Mouse (Mus musculus): ENCODE measurements around the gene Slc47a2. TPM values are rescaled to one million over a fixed set of nuclear protein-coding genes. Genes with fewer than 3 reads are reported as not detected.

Slc47a2 gene
- total and polyA plus RNA-seq, 3 experiments = 0.15 to 0.25 TPM; not detected in 1

DNA sequence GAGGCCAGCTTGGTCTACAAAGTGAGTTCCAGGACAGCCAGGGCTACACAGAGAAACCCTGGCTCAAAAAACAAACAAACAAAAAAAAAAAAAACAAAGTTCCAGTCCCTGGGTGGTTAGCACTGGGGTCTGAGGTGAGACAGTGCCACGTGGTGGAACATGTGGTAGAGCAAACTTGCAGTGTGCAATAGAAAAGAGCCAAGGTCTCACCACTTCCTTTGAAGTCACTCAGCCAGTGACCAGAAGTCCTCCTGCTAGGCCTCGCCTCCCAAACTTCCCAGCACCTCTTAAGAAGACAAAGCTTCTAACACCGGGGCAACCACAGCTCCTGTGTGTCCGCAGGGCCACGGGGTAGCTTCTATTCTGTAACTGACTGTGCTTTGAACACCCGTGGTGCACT lies 44.6 kb upstream of the Slc47a2 start:
- TF ChIP-seq MEF2A (IDR thresholded peaks at IDR 0.05; ENCODE audit: extremely low read depth, insufficient replicate concordance, low read depth, low read length, poor library complexity, severe bottlenecking) (no peak), BHLHE40 (IDR thresholded peaks at IDR 0.05; ENCODE audit: borderline replicate concordance, low read depth, low read length) (no peak), TAL1 (IDR thresholded peaks at IDR 0.05; ENCODE audit: low read length) (no peak), USF1 (IDR thresholded peaks at IDR 0.05; ENCODE audit: low read depth, low read length) (no peak), MAFK (IDR thresholded peaks at IDR 0.05; ENCODE audit: borderline replicate concordance, low read depth, low read length) (no peak), SIN3A (IDR thresholded peaks at IDR 0.05; ENCODE audit: low read length) (no peak), NELFE (IDR thresholded peaks at IDR 0.05; ENCODE audit: low read depth, low read length) (no peak), MYC (IDR thresholded peaks at IDR 0.05; ENCODE audit: low read depth, low read length) (no peak), CTCF (IDR thresholded peaks at IDR 0.05 in 2 of 3, conservative IDR thresholded peaks at IDR 0.05 in 1 of 3; ENCODE audit: control insufficient read depth in 1 of 3, insufficient read depth in 1 of 3, low read depth in 2 of 3, low read length in 3 of 3, poor library complexity in 1 of 3, severe bottlenecking in 1 of 3) (no peak), JUND (IDR thresholded peaks at IDR 0.05; ENCODE audit: low read depth, low read length) (no peak), GATA1 (IDR thresholded peaks at IDR 0.05; ENCODE audit: low read depth, low read length) (no peak), MAX (IDR thresholded peaks at IDR 0.05; ENCODE audit: low read length) (no peak), ZNF384 (IDR thresholded peaks at IDR 0.05; ENCODE audit: low read depth, low read length) (no peak), ELF1 (IDR thresholded peaks at IDR 0.05; ENCODE audit: low read depth, low read length) (no peak)
- no peaks in the 10 kb centered on the region for H3K79me2 ChIP-seq (ENCODE audit: control insufficient read depth, insufficient read depth, low read length, poor library complexity)
- no peak overlapping the region for H3K27ac ChIP-seq (ENCODE audit: control insufficient read depth, low read depth, low read length)
- no peaks in the 10 kb centered on the region for H3K36me3 ChIP-seq (ENCODE audit: control insufficient read depth in 1 of 2, insufficient read depth in 2 of 2, low read length in 2 of 2)
- DNase-seq (ENCODE audit: low read depth, low spot score) = no peak
- H3K9ac ChIP-seq (ENCODE audit: control insufficient read depth, low read depth, low read length, poor library complexity, severe bottlenecking) = no peak overlapping the region
- H3K4me3 ChIP-seq (ENCODE audit: control insufficient read depth in 1 of 2, insufficient read depth in 1 of 2, low read depth in 2 of 2, low read length in 2 of 2) = no peak overlapping the region
- H3K9me3 ChIP-seq (replicated peaks; ENCODE audit: insufficient read depth, low read length) = no peaks in the 10 kb centered on the region
- H3K27me3 ChIP-seq (ENCODE audit: control insufficient read depth in 1 of 2, insufficient read depth in 2 of 2, low read length in 2 of 2) = peaks cover 0 to 3% of the 10 kb centered on the region in 2 experiments; a peak in 2 of 4 replicates
- H3K4me1 ChIP-seq (ENCODE audit: control insufficient read depth in 1 of 2, insufficient read depth in 2 of 2, low read length in 2 of 2) = peaks cover 0 to 7% of the 10 kb centered on the region in 2 experiments; a peak in 1 of 4 replicates

GRCm38 (mm10) chr11:61385725-61386124 lies 43.1 kb upstream of the Slc47a2 start:
- H3K4me3 ChIP-seq (ENCODE audit: control insufficient read depth in 1 of 2, insufficient read depth in 1 of 2, low read depth in 2 of 2, low read length in 2 of 2) = no peak overlapping the region
- H3K9ac ChIP-seq (ENCODE audit: control insufficient read depth, low read depth, low read length, poor library complexity, severe bottlenecking) = no peak overlapping the region
- TF ChIP-seq MYB (IDR thresholded peaks at IDR 0.05; ENCODE audit: low read depth, low read length) = no peak
- no peak for TF ChIP-seq USF2 (IDR thresholded peaks at IDR 0.05; ENCODE audit: borderline replicate concordance in 1 of 2, insufficient read depth in 1 of 2, low read depth in 1 of 2, low read length in 2 of 2)
- TF ChIP-seq MXI1 (IDR thresholded peaks at IDR 0.05; ENCODE audit: low read depth, low read length) = peak; percentile 53; the same call in 1 of the 2 replicates
- no peak for TF ChIP-seq RCOR1 (IDR thresholded peaks at IDR 0.05; ENCODE audit: low read depth, low read length)
- peak; percentile 79; the same call in 1 of the 2 replicates for TF ChIP-seq MYC (IDR thresholded peaks at IDR 0.05; ENCODE audit: low read depth, low read length)
- peak; percentile 70; the same call in 1 of the 2 replicates for TF ChIP-seq BHLHE40 (IDR thresholded peaks at IDR 0.05; ENCODE audit: borderline replicate concordance, low read depth, low read length)
- TF ChIP-seq EP300 (IDR thresholded peaks at IDR 0.05; ENCODE audit: low read depth in 1 of 2, low read length in 2 of 2) = no peak
- TF ChIP-seq MAX (IDR thresholded peaks at IDR 0.05; ENCODE audit: low read length) = peak; percentile 81
- TF ChIP-seq NELFE (IDR thresholded peaks at IDR 0.05; ENCODE audit: low read depth, low read length) = no peak
- TF ChIP-seq SIN3A (IDR thresholded peaks at IDR 0.05; ENCODE audit: low read length) = no peak
- TF ChIP-seq GATA1 (IDR thresholded peaks at IDR 0.05; ENCODE audit: low read depth, low read length) = no peak
- TF ChIP-seq TBP (IDR thresholded peaks at IDR 0.05; ENCODE audit: low read depth, low read length) = 0 out of 2 replicates have a peak, but pooled peaks have one; percentile 31
- no peak for TF ChIP-seq TCF12 (IDR thresholded peaks at IDR 0.05; ENCODE audit: low read depth, low read length)
- no peak for TF ChIP-seq MAFK (IDR thresholded peaks at IDR 0.05; ENCODE audit: borderline replicate concordance, low read depth, low read length)
- TF ChIP-seq USF1 (IDR thresholded peaks at IDR 0.05; ENCODE audit: low read depth, low read length) = peak; percentile 36; the same call in 1 of the 2 replicates
- peak; percentile 37 for DNase-seq (ENCODE audit: low read depth, low spot score)
- H3K4me1 ChIP-seq (ENCODE audit: control insufficient read depth in 1 of 2, insufficient read depth in 2 of 2, low read length in 2 of 2) = peaks cover 0 to 7% of the 10 kb centered on the region in 2 experiments; a peak in 1 of 4 replicates
- no peak overlapping the region for H3K27ac ChIP-seq (ENCODE audit: control insufficient read depth, low read depth, low read length)
- no peaks in the 10 kb centered on the region for H3K79me2 ChIP-seq (ENCODE audit: control insufficient read depth, insufficient read depth, low read length, poor library complexity)
- no peaks in the 10 kb centered on the region for H3K36me3 ChIP-seq (ENCODE audit: control insufficient read depth in 1 of 2, insufficient read depth in 2 of 2, low read length in 2 of 2)
- peaks cover 0 to 3% of the 10 kb centered on the region in 2 experiments; a peak in 3 of 4 replicates for H3K27me3 ChIP-seq (ENCODE audit: control insufficient read depth in 1 of 2, insufficient read depth in 2 of 2, low read length in 2 of 2)
- no peaks in the 10 kb centered on the region for H3K9me3 ChIP-seq (replicated peaks; ENCODE audit: insufficient read depth, low read length)

Measured in MEL (cell line).